Mouse (Mus musculus): ENCODE measurements around the gene Olfr1434. TPM values are rescaled to one million over a fixed set of nuclear protein-coding genes. Genes with fewer than 3 reads are reported as not detected.

Gene Olfr1434
- not detected in 2 replicates for polyA plus RNA-seq (2021; fragmentation: Nextera tagmentation)
- long read RNA-seq, experiment 1 = 0 reads
- long read RNA-seq, experiment 2 = 0 reads

DNA sequence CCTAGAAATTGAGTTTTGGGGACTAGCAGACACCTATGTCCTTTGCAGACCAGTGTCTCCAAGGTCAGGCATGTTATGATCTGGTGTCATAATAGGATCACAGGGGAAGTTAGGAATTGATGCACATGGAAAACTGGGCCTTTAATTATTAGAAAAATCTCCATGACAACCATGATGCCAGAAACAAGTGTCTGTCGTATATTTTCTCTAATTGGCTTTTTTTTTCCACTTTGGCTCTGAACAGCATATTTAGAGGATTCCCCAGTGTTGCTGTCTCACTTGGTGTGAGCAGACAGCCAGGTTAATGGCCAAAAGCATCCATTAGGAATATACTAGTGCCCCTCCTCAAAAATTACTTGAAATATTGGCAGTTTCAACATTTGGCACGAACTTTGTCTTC, at the start of gene Olfr1434:
Gene Olfr1434, plus strand, starts transcription at position 301 of the 400 bp plus-strand sequence.

DNA sequence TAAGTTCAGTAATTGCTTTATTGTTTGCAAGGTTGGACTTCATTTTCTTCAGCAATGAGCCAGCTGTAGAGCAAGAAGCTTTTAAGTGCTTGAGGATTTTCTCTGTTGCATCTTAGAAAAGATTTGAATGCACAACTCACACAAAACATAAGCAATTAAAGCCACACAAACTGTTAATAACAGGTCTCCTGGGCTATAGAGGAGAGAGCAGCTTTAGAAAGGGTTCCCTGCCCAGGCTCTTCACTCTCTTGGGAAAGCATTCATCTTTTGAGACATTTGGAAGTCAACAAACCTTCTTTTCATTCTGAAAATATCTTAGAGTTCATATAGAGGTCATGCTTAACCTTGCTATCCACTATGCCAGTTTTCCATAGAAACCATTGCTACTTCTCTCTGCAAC, 47.2 kb upstream of the Olfr1434 start, which contains the start of gene Olfr1432:
Gene Olfr1432, minus strand, starts transcription at position 101 of the 400 bp plus-strand sequence.

DNA sequence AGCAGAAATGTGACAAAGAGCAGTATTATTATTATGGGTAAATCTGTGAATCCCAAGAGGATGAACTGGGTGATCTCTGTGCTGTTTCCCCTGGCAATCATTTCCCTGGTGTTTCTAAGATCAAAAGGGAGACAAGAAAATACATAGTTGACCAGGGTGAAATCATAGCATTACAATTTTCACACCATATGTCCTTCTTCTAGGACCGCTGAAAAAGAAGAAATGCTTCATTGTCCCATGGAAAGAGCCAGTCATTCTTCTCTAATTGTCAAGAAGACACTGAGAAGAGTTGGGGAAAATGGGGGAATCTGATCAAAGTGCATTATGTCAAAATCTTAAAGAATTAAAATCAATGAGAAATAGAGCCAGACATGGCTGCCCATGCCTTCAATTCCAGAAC, 38.1 kb upstream of the Olfr1434 start, which contains the start of gene Olfr262:
Gene Olfr262, minus strand, starts transcription at position 101 of the 400 bp plus-strand sequence.

DNA sequence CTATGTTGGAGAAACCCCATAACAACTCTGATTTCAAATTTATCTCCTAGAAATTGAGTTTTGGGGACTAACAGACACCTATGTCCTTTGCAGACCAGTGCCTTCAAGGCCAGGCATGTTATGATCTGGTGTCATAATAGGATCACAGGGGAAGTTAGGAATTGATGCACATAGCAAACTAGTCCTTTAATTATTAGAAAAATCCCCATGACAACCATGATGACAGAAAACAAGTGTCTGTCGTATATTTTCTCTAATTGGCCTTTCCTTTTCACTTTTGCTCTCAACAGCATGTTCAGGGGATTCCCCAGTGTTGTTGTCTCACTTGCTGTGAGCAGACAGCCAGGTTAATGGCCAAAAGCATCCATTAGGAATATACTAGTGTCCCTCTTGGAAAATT, 18.9 kb upstream of the Olfr1434 start, which contains the start of gene Olfr235:
Gene Olfr235, plus strand, starts transcription at position 301 of the 400 bp plus-strand sequence.

DNA sequence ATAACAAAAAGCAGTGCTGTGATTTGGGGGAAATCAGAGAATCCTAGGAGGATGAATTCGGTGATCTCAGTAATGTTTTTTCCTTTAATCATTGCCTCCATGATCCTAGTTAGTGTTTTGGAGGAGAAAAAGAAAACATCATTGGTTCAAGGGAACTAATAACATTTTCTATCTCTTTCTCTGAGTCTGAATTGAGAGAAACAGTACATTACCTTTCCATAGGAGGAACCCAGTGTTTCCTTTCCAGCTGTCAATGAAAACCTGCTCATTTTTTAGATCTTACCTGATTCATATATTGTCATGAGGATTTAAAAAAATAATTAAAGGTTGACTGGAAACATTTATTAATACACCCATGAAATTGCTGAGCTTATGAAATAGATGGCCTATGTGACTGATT, 19.4 kb downstream of the Olfr1434 start, which contains the start of gene Olfr1436:
Gene Olfr1436, minus strand, starts transcription at position 101 of the 400 bp plus-strand sequence.

DNA sequence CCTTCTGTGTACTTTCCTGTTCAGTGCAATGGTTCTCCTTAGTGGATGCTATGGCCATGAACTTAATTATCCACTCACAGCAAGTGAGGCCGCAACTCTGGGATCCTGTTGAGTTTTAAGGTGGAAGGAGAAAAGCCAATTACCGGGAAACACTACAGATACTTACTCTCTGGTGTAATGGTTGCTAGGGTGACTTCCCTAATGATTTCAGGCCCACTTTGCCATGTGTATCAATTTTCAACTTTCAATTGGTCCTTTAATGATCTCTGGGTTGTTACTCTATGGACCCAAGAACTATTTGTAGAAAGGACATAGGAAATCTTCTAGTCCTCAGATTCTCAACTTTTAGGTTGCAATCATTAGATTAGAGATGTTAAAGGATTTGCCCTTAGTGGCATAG, 45.3 kb downstream of the Olfr1434 start, which contains the start of gene Olfr1437:
Gene Olfr1437, minus strand, starts transcription at position 101 of the 400 bp plus-strand sequence.

Other genes with a start within 250 kb of the Olfr1434 start
- 0.04 TPM in 1 of 2 replicates, not detected in the other for gene Olfr1423, start 238.5 kb upstream of the Olfr1434 start, polyA plus RNA-seq (2021; fragmentation: Nextera tagmentation)
- gene Olfr1424, start 217.2 kb upstream of the Olfr1434 start, polyA plus RNA-seq (2021; fragmentation: Nextera tagmentation) = not detected in 2 replicates
- not detected in 2 replicates for gene Olfr1425, start 202.1 kb upstream of the Olfr1434 start, polyA plus RNA-seq (2021; fragmentation: Nextera tagmentation)
- gene Olfr1426, start 187.8 kb upstream of the Olfr1434 start, polyA plus RNA-seq (2021; fragmentation: Nextera tagmentation) = not detected in 2 replicates
- not detected in 2 replicates for gene Olfr1427, start 176.5 kb upstream of the Olfr1434 start, polyA plus RNA-seq (2021; fragmentation: Nextera tagmentation)
- not detected in 2 replicates for gene Olfr1428, start 164.0 kb upstream of the Olfr1434 start, polyA plus RNA-seq (2021; fragmentation: Nextera tagmentation)
- gene Olfr76, start 156.7 kb upstream of the Olfr1434 start, polyA plus RNA-seq (2021; fragmentation: Nextera tagmentation) = not detected in 2 replicates
- gene Olfr1555-ps1, start 109.7 kb upstream of the Olfr1434 start, polyA plus RNA-seq (2021; fragmentation: Nextera tagmentation) = not detected in 2 replicates
- not detected in 2 replicates for gene Olfr1431, start 79.2 kb upstream of the Olfr1434 start, polyA plus RNA-seq (2021; fragmentation: Nextera tagmentation)
- gene Olfr1432, start 47.3 kb upstream of the Olfr1434 start, polyA plus RNA-seq (2021; fragmentation: Nextera tagmentation) = not detected in 2 replicates
- not detected in 2 replicates for gene Olfr262, start 38.2 kb upstream of the Olfr1434 start, polyA plus RNA-seq (2021; fragmentation: Nextera tagmentation)
- not detected in 2 replicates for gene Olfr235, start 18.8 kb upstream of the Olfr1434 start, polyA plus RNA-seq (2021; fragmentation: Nextera tagmentation)
- gene Olfr1436, start 19.3 kb downstream of the Olfr1434 start, polyA plus RNA-seq (2021; fragmentation: Nextera tagmentation) = not detected in 2 replicates
- gene Olfr1437, start 45.2 kb downstream of the Olfr1434 start, polyA plus RNA-seq (2021; fragmentation: Nextera tagmentation) = not detected in 2 replicates
- gene Olfr1438-ps1, start 56.1 kb downstream of the Olfr1434 start, polyA plus RNA-seq (2021; fragmentation: Nextera tagmentation) = not detected in 2 replicates
- gene Olfr1440, start 107.4 kb downstream of the Olfr1434 start, polyA plus RNA-seq (2021; fragmentation: Nextera tagmentation) = not detected in 2 replicates
- not detected in 2 replicates for gene Olfr1441, start 137.6 kb downstream of the Olfr1434 start, polyA plus RNA-seq (2021; fragmentation: Nextera tagmentation)
- not detected in 2 replicates for gene Pfpl, start 148.1 kb downstream of the Olfr1434 start, polyA plus RNA-seq (2021; fragmentation: Nextera tagmentation)
- 2.8 and 2.9 TPM in 2 replicates for gene Mpeg1, start 180.9 kb downstream of the Olfr1434 start, polyA plus RNA-seq (2021; fragmentation: Nextera tagmentation)
- 4.0 and 4.5 TPM in 2 replicates for gene Dtx4, start 221.6 kb downstream of the Olfr1434 start, polyA plus RNA-seq (2021; fragmentation: Nextera tagmentation)

Data from layer of hippocampus, adult 6 months (tissue).